Comparison of ENCODE assay signal across 18 mouse cellular contexts in the genomic region with DNA sequence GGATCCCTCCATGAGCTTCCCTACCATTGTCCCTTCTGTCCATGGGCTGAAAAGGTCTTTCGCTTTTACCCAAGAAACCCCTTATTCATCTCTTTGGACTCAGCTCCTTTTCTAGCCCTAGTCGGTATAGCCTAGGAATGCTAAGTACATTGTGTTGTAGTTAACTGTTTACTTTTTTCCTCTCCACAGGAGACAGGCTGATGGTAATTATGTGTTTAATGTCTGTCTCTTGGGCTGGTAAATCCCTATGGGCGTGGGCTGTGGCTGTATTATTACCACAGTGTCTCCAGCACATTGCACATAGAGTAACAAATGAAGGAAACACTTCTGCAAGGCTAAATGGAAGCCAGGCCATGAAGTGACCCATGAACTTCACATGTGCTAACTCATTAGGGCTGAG.
"Had no signal": no experiment of that assay in that cellular context is flagged by ENCODE, and none has a peak within 500 bp of the region (broad histone marks: within the 10 kb centered on the region; RNA-seq: fewer than 3 reads in every experiment).

No protein-coding gene starts in this region.

- H3K27ac ChIP-seq: lung, embryonic 15.5 days; macrophage; midbrain, embryonic 13.5 days; midbrain, embryonic 15.5 days; neural tube, embryonic 12.5 days had no signal

- H3K27me3 ChIP-seq: lung, embryonic 15.5 days; midbrain, embryonic 13.5 days; midbrain, embryonic 15.5 days; neural tube, embryonic 12.5 days had no signal

- H3K4me1 ChIP-seq: lung, embryonic 15.5 days; megakaryocyte, embryonic 14.5 days; midbrain, embryonic 13.5 days; midbrain, embryonic 15.5 days; neural tube, embryonic 12.5 days had no signal

- H3K4me2 ChIP-seq: lung, embryonic 15.5 days; midbrain, embryonic 11.5 days; midbrain, embryonic 13.5 days; midbrain, embryonic 15.5 days; neural tube, embryonic 12.5 days had no signal

- DNase-seq: lung, adult 2 months; lung, postnatal 14 days; lung, postnatal 36 days; retina, postnatal 1 day; right cerebral cortex, postnatal 25 days; right cerebral cortex, postnatal 4 days; spleen, adult 18-20 months; thymus, adult 18-20 months; thymus, postnatal 25 days; thymus, postnatal 4 days had no signal

- H3K9me3 ChIP-seq: lung, embryonic 15.5 days; megakaryocyte, embryonic 14.5 days; midbrain, embryonic 13.5 days; midbrain, embryonic 15.5 days; neural tube, embryonic 12.5 days had no signal

- ATAC-seq: lung, postnatal 0 days; midbrain, embryonic 13.5 days; midbrain, embryonic 15.5 days had no signal

- H3K9ac ChIP-seq: lung, embryonic 15.5 days; midbrain, embryonic 13.5 days; midbrain, embryonic 15.5 days; neural tube, embryonic 12.5 days had no signal

- H3K4me3 ChIP-seq: lung, embryonic 15.5 days; megakaryocyte, embryonic 14.5 days; midbrain, embryonic 13.5 days; midbrain, embryonic 15.5 days; neural tube, embryonic 12.5 days had no signal

- H3K36me3 ChIP-seq: lung, embryonic 15.5 days; midbrain, embryonic 13.5 days; midbrain, embryonic 15.5 days; neural tube, embryonic 12.5 days had no signal
